Mouse (Mus musculus): Measurements from ENCODE around the gene Ly6g6e. TPM values are rescaled to one million over a fixed set of nuclear protein-coding genes. Genes with fewer than 3 reads are reported as not detected.

Gene Ly6g6e
- polyA plus RNA-seq, 1 experiment = 5.3 TPM

GRCm38 (mm10) chr17:35083929-35084497 lies 7.3 kb downstream of the Ly6g6e start:
- Histone ChIP-seq H3K4me3 (replicated peaks; ENCODE audit: insufficient read depth, low read depth, low read length) (no peak overlapping the region), H3K27ac (ENCODE audit: insufficient read depth, low read length) (peak overlapping the region; percentile 82), H3K4me1 (ENCODE audit: control insufficient read depth, insufficient read depth, low read length) (peaks cover 26% of the 10 kb centered on the region), H3K27me3 (ENCODE audit: control insufficient read depth, insufficient read depth, low read length) (no peaks in the 10 kb centered on the region)
- DNase-seq = no peak
- TF ChIP-seq CTCF (IDR thresholded peaks at IDR 0.05; ENCODE audit: borderline replicate concordance, insufficient read depth, low read depth, low read length) = no peak
- 65% methylated on average over 3 of the region's 3 CpGs for WGBS

GRCm38 (mm10) chr17:35085208-35085865 lies 8.6 kb downstream of the Ly6g6e start, which contains the start of gene Ly6g6f:
Gene Ly6g6f, minus strand, starts transcription at chr17:35085610.
- no peaks in the 10 kb centered on the region for H3K27me3 ChIP-seq (ENCODE audit: control insufficient read depth, insufficient read depth, low read length)
- no peak within 1 kb of the TSS for H3K27ac ChIP-seq (ENCODE audit: insufficient read depth, low read length)
- H3K4me3 ChIP-seq (replicated peaks; ENCODE audit: insufficient read depth, low read depth, low read length) = no peak within 1 kb of the TSS
- no peak for DNase-seq
- WGBS = 68% methylated on average over 7 of the region's 7 CpGs
- TF ChIP-seq CTCF (IDR thresholded peaks at IDR 0.05; ENCODE audit: borderline replicate concordance, insufficient read depth, low read depth, low read length) (no peak), POLR2A (IDR thresholded peaks at IDR 0.05; ENCODE audit: borderline replicate concordance, insufficient read depth, low read length) (no peak)
- peaks cover 14% of the 10 kb centered on the region; the same call in 1 of the 2 replicates for H3K4me1 ChIP-seq (ENCODE audit: control insufficient read depth, insufficient read depth, low read length)

GRCm38 (mm10) chr17:35088151-35088550 lies 11.4 kb downstream of the Ly6g6e start:
- H3K4me3 ChIP-seq (replicated peaks; ENCODE audit: insufficient read depth, low read depth, low read length) = no peak overlapping the region
- H3K4me1 ChIP-seq (ENCODE audit: control insufficient read depth, insufficient read depth, low read length) = peaks cover 31% of the 10 kb centered on the region; the same call in 1 of the 2 replicates
- no peak overlapping the region for H3K27ac ChIP-seq (ENCODE audit: insufficient read depth, low read length)
- 46% methylated on average over 2 of the region's 2 CpGs for WGBS
- DNase-seq = no peak
- TF ChIP-seq CTCF (IDR thresholded peaks at IDR 0.05; ENCODE audit: borderline replicate concordance, insufficient read depth, low read depth, low read length) = no peak
- no peak for TF ChIP-seq POLR2A (IDR thresholded peaks at IDR 0.05; ENCODE audit: borderline replicate concordance, insufficient read depth, low read length)
- H3K27me3 ChIP-seq (ENCODE audit: control insufficient read depth, insufficient read depth, low read length) = no peaks in the 10 kb centered on the region

GRCm38 (mm10) chr17:35088825-35089644 lies 12.3 kb downstream of the Ly6g6e start, which contains the start of gene Abhd16a:
Gene Abhd16a, plus strand, starts transcription at chr17:35089263.
- 3% methylated on average over 67 of the region's 67 CpGs for WGBS
- Histone ChIP-seq H3K27me3 (ENCODE audit: control insufficient read depth, insufficient read depth, low read length) (no peaks in the 10 kb centered on the region), H3K4me1 (ENCODE audit: control insufficient read depth, insufficient read depth, low read length) (peaks cover 25% of the 10 kb centered on the region; the same call in 1 of the 2 replicates), H3K27ac (ENCODE audit: insufficient read depth, low read length) (peak within 1 kb of the TSS; percentile 100), H3K4me3 (replicated peaks; ENCODE audit: insufficient read depth, low read depth, low read length) (peak within 1 kb of the TSS; percentile 80)
- peak; percentile 82 for TF ChIP-seq POLR2A (IDR thresholded peaks at IDR 0.05; ENCODE audit: borderline replicate concordance, insufficient read depth, low read length)
- no peak for TF ChIP-seq CTCF (IDR thresholded peaks at IDR 0.05; ENCODE audit: borderline replicate concordance, insufficient read depth, low read depth, low read length)
- peak; percentile 96 to 98 for DNase-seq

GRCm38 (mm10) chr17:35090166-35090932 lies 13.6 kb downstream of the Ly6g6e start:
- H3K27me3 ChIP-seq (ENCODE audit: control insufficient read depth, insufficient read depth, low read length) = no peaks in the 10 kb centered on the region
- no peak for TF ChIP-seq CTCF (IDR thresholded peaks at IDR 0.05; ENCODE audit: borderline replicate concordance, insufficient read depth, low read depth, low read length)
- peak; percentile 55; the same call in 1 of the 2 replicates for TF ChIP-seq POLR2A (IDR thresholded peaks at IDR 0.05; ENCODE audit: borderline replicate concordance, insufficient read depth, low read length)
- peak overlapping the region; percentile 80 for H3K4me3 ChIP-seq (replicated peaks; ENCODE audit: insufficient read depth, low read depth, low read length)
- H3K4me1 ChIP-seq (ENCODE audit: control insufficient read depth, insufficient read depth, low read length) = peaks cover 28% of the 10 kb centered on the region
- peak; percentile 88 to 96 for DNase-seq
- WGBS = 2% methylated on average over 8 of the region's 8 CpGs
- H3K27ac ChIP-seq (ENCODE audit: insufficient read depth, low read length) = peak overlapping the region; percentile 100

GRCm38 (mm10) chr17:35092403-35093198 lies 15.9 kb downstream of the Ly6g6e start:
- WGBS = 24% methylated on average over 14 of the region's 14 CpGs
- DNase-seq = peak in 1 of 2 experiments; percentile 50
- H3K4me1 ChIP-seq (ENCODE audit: control insufficient read depth, insufficient read depth, low read length) = peaks cover 47% of the 10 kb centered on the region
- H3K27me3 ChIP-seq (ENCODE audit: control insufficient read depth, insufficient read depth, low read length) = no peaks in the 10 kb centered on the region
- no peak overlapping the region for H3K27ac ChIP-seq (ENCODE audit: insufficient read depth, low read length)
- TF ChIP-seq POLR2A (IDR thresholded peaks at IDR 0.05; ENCODE audit: borderline replicate concordance, insufficient read depth, low read length) (no peak), CTCF (IDR thresholded peaks at IDR 0.05; ENCODE audit: borderline replicate concordance, insufficient read depth, low read depth, low read length) (no peak)
- no peak overlapping the region for H3K4me3 ChIP-seq (replicated peaks; ENCODE audit: insufficient read depth, low read depth, low read length)

Data from cerebellum, adult 2 months (tissue).